Mouse (Mus musculus): ENCODE data around the gene Tmprss9.

DNA sequence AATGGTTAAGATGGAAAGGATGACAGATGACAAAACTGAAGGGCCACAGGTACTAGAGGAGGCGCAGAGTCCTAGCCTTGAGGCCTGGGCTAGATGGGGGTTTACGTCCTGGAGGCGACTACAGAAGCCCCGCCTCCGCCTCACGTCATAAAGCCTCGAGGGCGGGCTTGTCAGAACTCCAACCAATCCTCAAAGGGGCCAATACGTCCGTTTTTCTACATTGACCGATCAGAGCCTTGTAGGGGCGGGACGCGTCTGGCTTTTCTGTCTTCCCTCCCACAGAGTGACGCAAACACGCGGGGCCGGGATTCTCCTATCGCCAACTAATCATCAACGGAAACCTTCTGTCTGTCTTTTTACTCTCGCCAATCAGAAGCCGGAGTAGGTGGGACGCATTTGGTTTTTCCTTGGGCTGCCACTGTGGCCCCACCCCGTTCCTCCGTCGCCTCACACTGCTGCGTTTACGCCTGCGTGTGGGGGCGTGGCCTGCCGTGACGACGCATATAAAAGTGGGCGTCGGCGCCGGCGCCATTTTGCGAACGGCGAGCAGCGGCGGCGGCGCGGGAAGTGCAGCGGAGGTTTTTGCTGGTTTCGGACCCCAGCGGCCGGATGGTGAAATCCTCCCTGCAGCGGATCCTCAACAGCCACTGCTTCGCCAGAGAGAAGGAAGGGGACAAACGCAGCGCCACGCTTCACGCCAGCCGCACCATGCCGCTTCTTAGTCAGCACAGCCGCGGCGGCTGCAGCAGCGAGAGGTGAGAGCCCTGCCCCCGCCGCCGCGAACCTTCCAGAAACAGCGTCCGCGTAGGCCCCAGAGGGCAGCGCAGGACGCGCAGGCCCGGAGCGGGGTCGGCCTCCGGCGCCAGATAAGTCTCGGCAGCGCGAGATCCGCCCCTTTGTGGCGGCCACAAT, 45.2 kb upstream of the Tmprss9 start, which contains the start of gene Oaz1:
- TF ChIP-seq CTCF (IDR thresholded peaks at IDR 0.05; ENCODE audit: low read depth, low read length) (no peak), POLR2A (IDR thresholded peaks at IDR 0.05; ENCODE audit: borderline replicate concordance, low read depth, low read length) (no peak)
